Mouse (Mus musculus) mouse embryonic stem cell (cell line): ENCODE measurements at regions not wholly inside any gene's neighbourhood (a gene's known extent, or its start where the extent isn't known, plus 50 kb on each side); places are given as distances from the start of the nearest gene placed in this dataset.
"Not testable (repeated sequence)": the region's sequence is repeated elsewhere in the genome, so short reads cannot be mapped to it uniquely, and the experiment has no call there.

Experiments used
- in situ Hi-C, 2 experiments: fragments of 300-500 bp; cut with MboI; formaldehyde crosslinking; loops; 1 replicate in 1 of 2; 3 replicates in 1 of 2; pipeline ENCODE4 v1.14.3; 2019 to 2020; ENCODE audit warnings: low sequenced_read_pairs in 2 of 2, low pct_unique_long_range_greater_than_20kb in 1 of 2, mixed read lengths in 1 of 2; ENCODE audit not compliant: unreplicated experiment in 1 of 2

DNA sequence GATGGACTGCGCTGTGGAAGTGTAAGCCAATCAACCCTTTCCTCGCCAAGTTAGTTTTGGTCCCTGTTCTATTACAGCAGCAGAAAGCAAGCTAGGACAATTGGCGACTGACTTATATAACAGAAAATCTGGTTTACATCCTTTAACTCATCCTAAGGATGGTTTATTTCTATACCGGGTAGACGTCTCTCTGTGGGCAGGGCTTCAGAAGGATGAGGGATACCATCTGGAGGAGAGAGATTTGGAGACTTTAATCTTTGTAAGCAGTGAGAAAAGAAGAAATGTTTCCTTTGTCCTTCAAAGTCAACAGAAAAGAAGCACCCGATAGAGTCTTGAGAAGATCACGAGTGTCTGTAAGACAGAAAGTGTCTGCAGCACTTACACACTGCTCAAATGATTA is 186.4 kb downstream of the Cdca7 start:
- in situ Hi-C loops: no loop called here

DNA sequence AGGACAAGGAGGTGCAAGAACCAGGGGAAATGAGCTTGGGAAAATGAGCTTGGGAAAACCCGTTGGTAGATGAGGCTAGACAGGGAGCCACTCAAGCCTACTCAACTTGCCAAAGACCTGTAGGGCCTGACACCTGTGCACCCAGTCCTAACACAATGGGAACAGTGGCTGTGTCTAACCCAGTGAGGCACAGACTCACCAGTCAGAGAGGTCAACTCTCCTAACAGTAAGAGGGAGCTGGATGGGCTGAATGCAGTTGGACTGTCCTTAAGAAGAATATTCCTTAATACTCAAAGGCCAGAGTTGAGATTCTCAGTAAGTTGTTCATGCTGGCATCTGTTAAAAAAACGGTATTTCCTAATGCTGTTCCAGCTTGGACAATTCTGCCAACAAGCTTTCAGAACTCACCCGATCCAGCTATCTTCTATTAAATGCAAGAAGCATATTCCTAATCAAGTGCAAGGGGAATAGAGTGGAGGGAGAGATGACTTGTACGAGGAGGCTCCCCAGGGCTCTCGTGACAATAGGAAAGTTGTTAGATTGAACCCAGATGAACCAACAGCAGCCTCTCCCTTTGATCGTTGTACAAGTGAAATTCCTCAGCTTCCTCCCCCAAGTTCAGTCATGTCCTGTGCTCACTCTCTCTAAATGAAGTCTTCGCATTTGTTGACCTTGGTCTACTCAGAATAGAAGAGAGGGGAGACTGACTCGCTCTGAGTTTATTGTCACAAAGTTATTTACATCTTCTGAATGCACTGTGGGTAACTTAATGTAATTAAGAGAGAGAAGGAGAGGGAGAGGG is 187.2 kb downstream of the Cdca7 start:
- in situ Hi-C loops: no loop called here

DNA sequence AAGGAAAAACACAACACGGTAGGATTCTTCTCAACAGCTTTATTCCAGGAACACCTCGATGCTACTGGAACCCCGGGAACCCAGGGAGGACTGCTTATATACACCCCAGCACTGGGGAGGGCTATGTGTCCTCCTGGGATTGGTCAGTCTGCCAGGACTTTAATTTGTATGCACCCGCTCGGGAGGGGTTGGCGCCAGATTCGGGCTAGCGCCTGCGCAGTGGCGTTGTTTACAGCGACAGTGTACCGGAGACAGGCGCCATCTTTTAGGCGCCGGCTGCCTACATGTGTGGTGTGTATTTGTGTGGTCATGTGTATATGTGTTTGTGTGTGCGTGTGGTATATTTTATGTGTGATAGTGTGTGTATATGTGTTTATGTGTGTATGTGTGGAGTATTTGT is 191.4 kb downstream of the Cdca7 start:
- in situ Hi-C loops: not testable (repeated sequence)

DNA sequence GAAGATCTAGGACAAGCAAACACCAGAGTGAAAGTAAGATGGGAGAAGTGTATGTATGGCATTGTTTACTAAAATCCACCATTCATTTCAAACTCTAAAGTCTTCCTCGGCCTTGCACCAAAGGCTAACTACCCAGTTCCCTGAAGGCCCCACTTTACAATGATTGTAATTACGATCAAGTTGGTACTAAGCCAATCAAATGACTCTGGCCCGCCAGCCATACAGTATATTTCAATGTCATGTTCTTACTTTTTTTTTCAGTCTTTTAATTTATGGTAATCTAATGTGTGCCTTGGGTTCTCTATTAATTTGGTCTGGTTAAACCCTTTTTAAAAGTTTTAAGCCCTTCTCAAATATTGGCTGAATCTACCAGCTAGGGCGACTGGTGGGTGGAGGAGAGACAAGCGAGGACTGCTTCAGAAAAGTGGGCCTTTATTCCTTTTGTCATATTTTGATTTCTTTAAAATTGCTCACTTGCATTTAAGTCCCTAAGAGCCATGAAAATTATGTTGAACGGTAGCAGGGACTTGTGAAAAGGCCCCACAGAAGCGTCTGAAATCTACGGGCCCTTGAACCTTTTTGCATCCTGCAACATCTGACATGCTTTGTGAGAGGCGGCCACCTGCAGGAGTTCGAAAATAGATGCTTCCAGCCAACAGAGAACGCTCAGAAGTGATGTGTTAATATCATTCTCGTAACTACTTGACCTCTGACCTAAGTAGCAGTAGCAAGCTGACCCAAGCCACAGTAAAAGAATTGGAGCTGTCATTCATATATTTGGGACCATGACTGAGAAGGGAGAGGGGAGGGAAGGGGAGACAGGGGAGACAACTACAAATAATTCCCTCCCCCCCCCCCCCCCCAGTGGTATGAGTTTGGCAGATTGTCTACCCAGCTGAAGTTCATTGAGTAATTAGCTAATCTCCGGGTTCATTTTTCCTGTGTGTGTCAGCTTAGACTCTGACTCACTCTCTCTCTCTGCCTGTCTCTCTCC is 197.2 kb downstream of the Cdca7 start:
- in situ Hi-C loops: no loop called here

DNA sequence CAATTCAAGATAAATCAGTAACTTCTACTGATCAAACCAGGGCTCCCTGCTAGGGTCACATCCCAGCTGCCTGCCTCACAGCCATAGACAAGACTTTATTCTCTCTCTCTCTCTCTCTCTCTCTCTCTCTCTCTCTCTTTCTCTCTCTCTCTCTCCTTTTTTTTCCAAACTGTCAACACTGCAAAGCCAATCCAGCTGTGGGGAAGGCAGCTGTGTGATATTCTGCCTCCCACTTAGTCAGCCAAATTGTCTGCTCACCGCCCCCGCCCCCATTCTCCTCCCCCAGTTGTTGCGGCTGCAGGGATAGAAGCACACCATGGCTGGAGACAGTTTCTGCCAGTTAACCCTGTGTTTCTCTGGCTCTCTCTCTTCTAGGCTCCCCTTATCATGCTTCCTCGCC is 198.3 kb downstream of the Cdca7 start:
- in situ Hi-C loops: no loop called here

DNA sequence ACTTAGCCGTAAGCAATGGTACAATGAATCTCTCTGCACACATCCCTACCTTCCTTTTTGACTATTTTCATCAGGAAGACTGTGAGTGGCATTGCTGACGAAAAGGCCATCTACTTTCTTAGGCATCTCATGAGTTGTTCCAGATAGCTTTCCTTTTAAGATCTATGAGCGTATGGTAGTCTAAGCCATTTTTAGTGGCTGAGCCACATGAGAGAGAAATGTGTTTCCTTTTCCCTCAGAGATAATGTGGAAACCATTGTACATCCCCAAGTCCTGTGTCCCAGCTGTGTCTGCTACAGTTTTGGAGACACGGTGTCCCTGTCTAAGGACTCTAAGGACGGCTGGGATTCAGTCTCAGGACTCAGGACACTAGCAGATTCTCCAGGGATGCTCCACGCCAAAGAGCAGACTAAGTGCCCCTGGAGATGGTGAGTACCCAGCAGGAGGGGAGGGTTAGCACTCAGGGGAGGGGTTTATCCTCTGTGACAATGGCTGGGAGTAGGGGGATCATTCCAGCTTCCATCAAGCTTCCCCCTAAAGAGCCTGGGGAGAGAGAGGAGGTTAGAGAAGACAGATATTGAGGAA is 199.0 kb downstream of the Cdca7 start:
- in situ Hi-C loops: no loop called here

DNA sequence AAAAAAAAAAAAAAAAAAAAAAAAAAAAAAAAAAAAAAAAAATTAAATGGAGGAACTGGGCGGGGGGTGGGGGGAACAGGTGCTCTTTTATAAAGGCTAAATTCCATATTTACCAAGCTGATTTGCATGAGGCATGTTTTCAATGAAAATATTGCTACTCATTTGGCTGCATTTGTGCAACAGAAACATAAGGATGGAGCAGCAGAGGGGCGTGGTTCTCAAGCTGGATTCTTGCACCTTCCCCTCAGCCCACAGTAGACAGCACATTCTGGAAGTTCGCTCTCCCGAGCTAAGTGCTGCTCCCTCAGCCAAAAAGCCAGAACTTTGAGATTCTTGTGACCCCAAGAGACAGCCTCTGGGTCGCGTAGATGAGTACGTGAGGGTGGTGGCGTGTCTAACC is 201.8 kb downstream of the Cdca7 start:
- in situ Hi-C loops: no loop called here

DNA sequence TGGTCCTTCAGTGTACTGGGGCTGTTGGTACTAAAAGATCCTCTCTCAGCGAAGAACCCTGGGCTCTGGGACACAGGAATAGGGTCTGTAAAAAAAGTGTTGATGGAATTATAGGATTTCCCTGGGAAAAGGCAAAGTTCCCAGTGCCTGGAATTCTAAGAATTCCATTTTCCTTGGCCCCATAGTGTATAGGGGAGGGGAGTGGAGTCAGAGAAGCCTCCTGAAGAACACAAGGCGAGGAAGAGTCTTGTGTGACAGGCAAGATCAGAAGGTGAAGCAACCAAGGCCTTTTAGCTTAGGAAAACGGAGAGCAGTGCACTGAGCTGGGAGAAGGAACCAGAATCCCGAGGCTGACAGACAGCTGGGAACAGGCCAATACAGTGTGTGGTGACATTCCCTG is 212.1 kb downstream of the Cdca7 start:
- in situ Hi-C loops: no loop called here

DNA sequence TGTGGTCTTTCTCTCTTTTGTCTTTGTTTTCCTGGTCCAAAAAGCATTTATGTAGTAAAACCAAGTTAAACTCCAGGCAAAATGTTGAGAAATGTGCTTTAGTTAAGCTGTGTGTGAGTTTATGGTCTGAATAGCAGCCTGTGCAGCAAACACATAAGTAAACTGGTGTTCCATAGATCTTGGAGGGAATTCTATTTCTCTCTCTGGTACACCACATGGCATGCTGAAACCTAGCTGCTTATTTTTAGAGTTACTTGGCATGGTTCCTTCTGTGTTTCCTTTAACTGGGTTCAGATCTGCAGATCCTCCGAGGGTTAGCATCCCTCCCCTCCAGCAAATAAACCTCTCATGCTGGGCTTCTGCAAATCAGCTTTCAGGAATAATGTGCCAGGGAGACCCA is 225.1 kb downstream of the Cdca7 start:
- in situ Hi-C loops: no loop called here

DNA sequence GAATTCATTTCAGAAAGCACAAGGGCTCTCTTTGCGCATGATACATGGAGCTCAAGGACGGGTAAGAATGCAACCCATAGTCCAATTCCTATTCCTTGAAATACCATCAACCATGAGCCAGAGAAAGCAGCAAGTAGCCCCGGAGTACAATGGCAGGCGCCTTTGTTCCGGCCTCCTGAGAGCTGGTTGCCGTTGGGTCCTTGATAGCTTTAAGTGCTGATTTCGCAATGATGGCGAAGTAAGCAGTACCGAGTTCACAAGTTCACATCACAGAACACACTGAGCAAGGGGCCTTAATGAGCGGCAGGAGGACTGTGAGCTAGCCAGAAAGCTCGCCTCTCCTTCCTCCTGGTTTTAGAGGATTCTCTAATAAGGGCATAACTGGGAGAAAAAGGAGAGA is 227.3 kb downstream of the Cdca7 start:
- in situ Hi-C loops: no loop called here

DNA sequence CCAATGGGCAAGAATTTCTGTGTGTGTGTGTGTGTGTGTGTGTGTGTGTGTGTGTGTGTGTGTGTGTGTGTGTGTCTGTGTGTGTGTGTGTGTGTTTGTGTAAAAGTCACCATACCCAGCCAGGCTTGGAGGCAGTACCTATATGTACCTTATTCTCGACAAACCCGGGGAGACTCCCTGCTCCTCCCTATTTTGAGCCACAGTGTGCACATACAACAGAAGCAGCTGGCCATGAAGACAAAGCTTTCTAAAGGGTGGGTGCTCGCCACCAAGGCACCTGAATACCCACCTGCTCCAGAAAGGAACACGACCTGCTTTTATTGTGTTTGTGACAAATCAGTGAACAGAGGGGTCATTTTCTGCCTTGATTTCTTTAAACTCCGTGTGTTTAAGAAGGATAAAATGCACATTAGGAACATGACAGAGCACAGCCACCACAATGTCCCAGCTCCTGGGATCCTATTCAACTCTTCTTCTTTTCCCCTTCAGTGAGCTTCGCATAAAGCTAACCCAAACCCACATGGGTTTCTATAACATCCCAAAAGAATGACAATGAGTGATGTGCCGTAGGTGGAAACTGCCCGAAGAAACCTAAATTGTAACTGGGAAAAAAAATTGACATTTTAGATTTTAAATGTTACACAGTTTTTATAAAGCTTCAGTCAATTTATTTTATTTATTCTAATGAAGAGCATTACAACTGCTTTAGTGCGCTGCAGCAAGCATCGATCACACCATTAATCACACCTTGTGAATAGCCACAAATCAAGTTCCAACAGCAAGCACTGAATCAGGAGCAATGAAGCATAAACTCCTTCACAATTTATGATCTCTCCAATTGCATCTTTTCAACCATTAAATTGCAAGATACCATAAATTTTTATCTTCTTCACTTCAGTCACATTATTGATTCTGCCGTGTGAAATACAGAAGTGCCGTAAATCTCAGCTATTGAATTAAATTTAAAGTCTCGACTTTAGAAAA is 232.0 kb downstream of the Cdca7 start:
- in situ Hi-C loops: no loop called here

DNA sequence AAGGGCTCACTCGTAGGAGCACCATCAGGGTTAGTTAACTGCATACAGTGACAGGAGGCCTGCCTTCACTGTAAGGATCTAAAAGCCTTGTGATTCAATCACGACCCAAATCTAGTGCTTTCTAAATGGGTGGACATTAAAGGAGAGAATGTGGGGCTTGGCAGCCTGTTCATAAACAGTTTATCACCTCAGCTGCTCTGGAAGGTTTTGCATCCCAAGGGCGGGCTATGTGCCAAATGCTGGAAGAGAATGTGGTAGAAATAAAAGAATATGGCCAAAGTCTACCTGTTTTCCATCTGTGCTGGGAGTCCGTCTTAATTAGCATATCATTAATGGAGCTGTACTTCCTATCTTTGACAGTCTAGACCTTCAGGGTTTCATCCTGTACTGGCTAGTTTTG is 241.0 kb downstream of the Cdca7 start:
- in situ Hi-C loops: no loop called here

DNA sequence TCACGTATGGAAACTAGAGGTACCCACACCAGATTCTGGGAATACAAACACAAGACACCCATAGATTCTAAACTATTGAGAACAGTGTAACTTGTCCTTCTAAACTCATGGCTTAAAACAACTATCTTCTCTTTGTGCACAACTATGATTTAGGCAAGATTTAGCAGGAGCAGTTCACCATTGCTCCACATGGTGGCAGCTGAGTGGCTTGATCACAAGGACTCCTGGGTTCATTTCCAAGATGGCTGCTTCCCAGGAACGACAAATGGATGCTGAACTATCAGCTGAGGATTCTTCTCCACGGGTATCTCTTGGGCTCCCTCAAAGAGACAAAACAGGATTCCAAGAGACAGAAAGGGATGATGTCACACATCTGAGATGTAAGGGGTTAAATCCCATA is 251.5 kb downstream of the Sp3 start:
- in situ Hi-C loops: loop anchor here in 1 of 2 experiments (25.0 kb wide), 2 partner anchors 334 to 559 kb away; no protein-coding TSS in a partner anchor

DNA sequence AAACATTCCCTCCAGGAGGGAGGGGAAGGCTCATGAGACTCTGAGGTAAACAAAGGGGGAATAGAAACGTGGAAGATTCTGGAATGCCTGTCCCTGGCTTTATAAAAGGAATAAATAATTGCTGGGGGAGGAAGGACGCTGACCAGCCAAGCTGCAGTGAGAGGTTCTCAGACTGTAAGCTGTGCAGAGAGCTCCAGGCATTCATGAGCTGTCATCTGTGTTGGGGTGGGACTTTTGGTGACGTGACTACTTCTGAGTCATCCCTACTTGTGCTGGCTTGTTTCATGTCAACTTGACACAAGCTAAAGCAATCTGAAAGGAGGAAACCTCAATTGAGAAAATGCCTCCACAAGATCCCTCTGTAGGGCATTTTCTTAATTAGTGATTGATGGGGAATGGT is 246.9 kb downstream of the Sp3 start:
- in situ Hi-C loops: loop anchor here in 1 of 2 experiments (25.0 kb wide), 2 partner anchors 329 to 554 kb away; no protein-coding TSS in a partner anchor

DNA sequence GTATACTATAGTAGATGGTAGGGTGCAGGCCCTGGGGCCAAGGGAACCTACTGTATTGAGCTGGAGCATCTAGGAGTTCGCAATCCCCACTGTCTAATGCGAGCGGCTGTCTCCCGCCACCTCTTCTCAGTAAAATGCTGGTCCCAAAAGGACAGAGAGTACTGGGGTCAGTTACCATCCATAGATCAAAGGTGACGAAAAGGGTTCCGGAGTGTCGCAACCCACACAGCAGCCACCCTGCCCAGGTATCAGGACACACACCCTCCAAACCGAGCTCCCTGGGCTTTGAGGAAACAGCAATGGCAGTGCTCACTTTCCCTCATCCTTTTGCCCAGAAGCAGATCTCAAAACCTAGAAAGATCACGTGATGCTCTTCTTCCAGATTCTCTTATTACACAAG is 245.2 kb downstream of the Sp3 start:
- in situ Hi-C loops: loop anchor here in 1 of 2 experiments (25.0 kb wide), 2 partner anchors 327 to 552 kb away; no protein-coding TSS in a partner anchor

DNA sequence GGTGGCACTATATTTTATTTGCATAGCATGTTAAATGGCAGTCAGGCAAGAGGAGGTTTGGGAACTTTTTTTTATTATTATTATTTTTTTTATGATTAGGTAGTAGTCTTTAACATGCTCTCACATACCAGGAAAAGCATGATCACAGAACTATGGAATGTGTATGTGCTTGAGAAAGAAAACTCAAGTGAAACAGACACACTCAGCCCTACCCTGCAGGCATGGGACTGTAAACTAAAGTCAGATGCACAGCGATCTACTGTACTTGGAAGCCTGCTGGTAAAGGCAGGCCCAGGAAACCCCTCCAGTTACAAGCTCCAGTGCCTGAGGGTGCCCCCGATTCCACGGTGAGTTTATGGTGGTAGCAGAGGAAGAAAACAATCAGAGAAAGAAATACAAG is 243.6 kb downstream of the Sp3 start:
- in situ Hi-C loops: loop anchor here in 1 of 2 experiments (25.0 kb wide), 2 partner anchors 326 to 551 kb away; no protein-coding TSS in a partner anchor

DNA sequence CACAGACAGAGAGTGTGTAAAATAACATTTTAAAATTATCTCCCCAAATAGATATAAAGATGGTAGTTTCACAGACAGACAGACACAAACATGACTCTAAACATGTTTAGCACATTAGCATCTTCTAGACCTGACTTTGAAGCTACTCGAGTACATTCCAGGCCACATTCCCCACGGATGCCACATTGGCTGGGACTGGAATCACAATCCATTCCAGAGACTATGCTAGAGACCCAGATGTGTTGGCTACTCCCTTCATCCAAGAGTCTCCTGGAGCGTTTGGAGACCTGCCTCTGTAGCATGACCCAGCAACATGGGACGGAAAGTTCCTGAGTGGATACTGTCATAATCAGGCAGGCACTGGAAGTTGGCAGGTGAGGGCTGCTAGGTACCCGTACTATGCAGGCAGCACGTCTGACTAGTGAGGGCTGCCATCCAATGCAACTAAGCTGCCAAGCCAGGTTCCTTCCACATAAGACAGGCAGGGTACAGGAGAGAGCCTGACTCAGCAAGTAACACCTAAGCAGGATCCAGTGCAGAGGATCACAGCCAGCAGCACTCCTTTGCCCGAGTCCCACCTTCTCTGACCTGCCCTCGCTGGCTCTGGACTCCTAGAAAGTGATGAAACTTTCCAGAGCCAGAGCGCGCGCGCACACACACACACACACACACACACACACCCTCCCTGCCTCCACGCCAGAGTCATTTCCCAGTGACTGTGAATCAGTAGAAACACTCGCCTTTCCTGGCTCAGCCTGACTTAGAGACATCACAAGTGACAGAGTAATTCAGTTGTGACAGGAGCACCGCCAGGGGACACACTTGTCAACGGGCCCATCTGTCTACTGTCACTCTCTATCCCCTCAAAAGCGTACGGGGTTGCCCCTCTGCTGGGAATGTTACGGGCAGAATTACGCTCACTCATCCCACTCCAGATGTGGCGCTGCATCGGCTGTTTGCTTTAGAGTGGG is 239.6 kb downstream of the Sp3 start:
- in situ Hi-C loops: loop anchor here in 1 of 2 experiments (25.0 kb wide), 2 partner anchors 322 to 547 kb away; no protein-coding TSS in a partner anchor
